Mouse (Mus musculus) neural tube, embryonic 14.5 days (tissue): ENCODE measurements around the gene Ms4a12. TPM values are rescaled to one million over a fixed set of nuclear protein-coding genes. Genes with fewer than 3 reads are reported as not detected.

Experiments
- ATAC-seq: fragments of 200-750 bp; cut with Nextera tagmentation; 2 replicates; pipeline ENCODE4 v1.8.0; 2017; ENCODE audit warnings: low read depth, mild to moderate bottlenecking, moderate TSS enrichment, moderate library complexity
- H3K27ac ChIP-seq: fragments of 300-500 bp; sonication (generic); 2 replicates; pipeline ENCODE4 v1.5.1; 2014; ENCODE audit warnings: low read depth, mild to moderate bottlenecking, control low read depth, low read length, moderate library complexity, mixed read lengths
- H3K27me3 ChIP-seq: fragments of 300-500 bp; sonication (generic); 2 replicates; pipeline ENCODE4 v1.6.1; 2014; ENCODE audit warnings: low read length; ENCODE audit not compliant: control insufficient read depth, insufficient read depth
- H3K36me3 ChIP-seq: fragments of 300-500 bp; sonication (generic); 2 replicates; pipeline ENCODE4 v1.6.1; 2014; ENCODE audit warnings: low read length, mixed read lengths; ENCODE audit not compliant: control insufficient read depth, insufficient read depth
- H3K4me1 ChIP-seq: fragments of 300-500 bp; sonication (generic); 2 replicates; pipeline ENCODE4 v1.6.1; 2014; ENCODE audit warnings: low read length; ENCODE audit not compliant: control insufficient read depth, insufficient read depth
- H3K4me2 ChIP-seq: fragments of 300-500 bp; sonication (generic); 2 replicates; pipeline ENCODE4 v1.6.1; 2014; ENCODE audit warnings: mild to moderate bottlenecking, low read depth, low read length, control low read depth
- H3K4me3 ChIP-seq: fragments of 300-500 bp; sonication (generic); 2 replicates; pipeline ENCODE4 v1.5.1; 2014; ENCODE audit warnings: low read depth, low read length, control low read depth, mixed read lengths
- H3K9ac ChIP-seq: fragments of 300-500 bp; sonication (generic); replicated peaks from 2 replicates; pipeline ENCODE4 v1.6.1; 2014; ENCODE audit warnings: low read depth, mild to moderate bottlenecking, control low read depth, low read length, mixed read lengths
- H3K9me3 ChIP-seq: fragments of 300-500 bp; sonication (generic); 2 replicates; pipeline ENCODE4 v1.6.1; 2016; ENCODE audit warnings: low read length; ENCODE audit not compliant: control insufficient read depth
- WGBS: fragments of 180-500 bp; shearing (Covaris S2); extraction: QIAGEN DNeasy Blood & Tissue Kit; methylation state at CpG from one replicate; pipeline ENCODE4 v1.1.7; 2014; 5-methylcytosine and 5-hydroxymethylcytosine counted together
- polyA plus RNA-seq: library from polyadenylated mRNA; unstranded; fragments of >200 nt; fragmentation: Nextera tagmentation; extraction: Ambion mirVana; gene quantifications from 2 replicates; pipeline ENCODE4 v1.2.1, GENCODE M21; 2014

The Ms4a12 gene
- polyA plus RNA-seq, 1 experiment from 2014 or later, result not detected

DNA sequence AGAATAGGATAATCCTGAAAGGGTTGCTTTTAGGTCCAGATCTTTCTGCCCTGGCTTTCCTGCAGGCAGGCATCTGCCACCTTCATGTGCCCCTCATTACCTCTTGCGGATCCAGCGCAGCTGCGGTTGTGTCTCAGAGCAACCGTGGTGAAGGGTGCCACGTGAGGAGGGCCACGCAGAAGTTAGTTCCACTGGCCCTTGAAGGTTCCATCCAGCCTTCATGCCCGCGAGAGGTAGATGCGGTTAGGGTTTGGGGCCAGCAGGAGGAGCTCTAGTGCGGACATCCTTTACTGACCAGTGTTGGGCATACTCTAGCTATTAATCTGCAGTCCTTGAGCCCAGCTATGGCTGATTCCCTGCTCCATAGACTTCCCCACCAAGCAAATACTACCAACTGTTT is 67.1 kb downstream of the Ms4a12 start, which contains the start of gene 1700025F22Rik:
TSS of gene 1700025F22Rik (minus strand) at position 149 of the 400 bp plus-strand sequence.
- no peak for ATAC-seq
- whole genome bisulfite sequencing, result 38% methylated on average over 10 of the region's 10 CpGs

More for the DNA sequence above, 67.1 kb downstream of the Ms4a12 start, which contains the start of gene 1700025F22Rik:
- H3K36me3 ChIP-seq, result no peaks in the 10 kb centered on the region
- no peak within 1 kb of the TSS for H3K27ac ChIP-seq
- H3K4me3 ChIP-seq, result no peak within 1 kb of the TSS
- H3K9ac ChIP-seq, result no peak within 1 kb of the TSS
- no peaks in the 10 kb centered on the region for H3K4me1 ChIP-seq
- no peaks in the 10 kb centered on the region for H3K27me3 ChIP-seq
- H3K9me3 ChIP-seq, result no peaks in the 10 kb centered on the region
- H3K4me2 ChIP-seq, result no peak within 1 kb of the TSS

Other genes starting within 250 kb of the Ms4a12 start
- not detected in 2 replicates for gene Ms4a15, start 239.2 kb downstream of the Ms4a12 start, polyA plus RNA-seq
- gene Ms4a18, start 214.4 kb downstream of the Ms4a12 start, polyA plus RNA-seq, result not detected in 2 replicates
- not detected in 2 replicates for gene Ms4a8a, start 151.3 kb downstream of the Ms4a12 start, polyA plus RNA-seq
- gene 1700017D01Rik, start 101.6 kb downstream of the Ms4a12 start, polyA plus RNA-seq, result not detected in 2 replicates
- gene 1700025F22Rik, start 67.1 kb downstream of the Ms4a12 start, polyA plus RNA-seq, result not detected in 2 replicates
- gene Ms4a13, start 35.7 kb downstream of the Ms4a12 start, polyA plus RNA-seq, result not detected in 2 replicates
- not detected in 2 replicates for gene Ms4a1, start 33.8 kb upstream of the Ms4a12 start, polyA plus RNA-seq
- gene Ms4a5, start 51.4 kb upstream of the Ms4a12 start, polyA plus RNA-seq, result not detected in 2 replicates
- gene Ms4a14, start 82.0 kb upstream of the Ms4a12 start, polyA plus RNA-seq, result 0.06 TPM in 1 of 2 replicates, not detected in the other
- gene Ms4a7, start 103.7 kb upstream of the Ms4a12 start, polyA plus RNA-seq, result 0.63 and 4.0 TPM in 2 replicates
- gene Ms4a4a, start 143.1 kb upstream of the Ms4a12 start, polyA plus RNA-seq, result 2.6 TPM in 1 of 2 replicates, not detected in the other
- gene Ms4a4c, start 172.3 kb upstream of the Ms4a12 start, polyA plus RNA-seq, result not detected in 2 replicates
- not detected in 2 replicates for gene Ms4a4b, start 211.1 kb upstream of the Ms4a12 start, polyA plus RNA-seq
- 0.46 and 2.2 TPM in 2 replicates for gene Ms4a6c, start 236.9 kb upstream of the Ms4a12 start, polyA plus RNA-seq